Mouse (Mus musculus) midbrain, embryonic 13.5 days (tissue): ENCODE measurements around the gene Cenpu. TPM values are rescaled to one million over a fixed set of nuclear protein-coding genes. Genes with fewer than 3 reads are reported as not detected.

Source experiments
- ATAC-seq: fragments of 200-750 bp; cut with Nextera tagmentation; 2 replicates; pipeline ENCODE4 v1.8.0; 2017; ENCODE audit warnings: mild to moderate bottlenecking, moderate TSS enrichment, moderate library complexity
- H3K27ac ChIP-seq: fragments of 300-500 bp; sonication (generic); 2 replicates; pipeline ENCODE4 v1.5.1; 2015; ENCODE audit warnings: inconsistent platforms, mild to moderate bottlenecking, moderate library complexity
- H3K27me3 ChIP-seq: fragments of 300-500 bp; sonication (generic); 2 replicates; pipeline ENCODE4 v1.6.1; 2015; ENCODE audit warnings: mild to moderate bottlenecking, inconsistent platforms
- H3K36me3 ChIP-seq: fragments of 300-500 bp; sonication (generic); 2 replicates; pipeline ENCODE4 v1.6.1; 2015; ENCODE audit warnings: mild to moderate bottlenecking, inconsistent platforms
- H3K4me1 ChIP-seq: fragments of 300-500 bp; sonication (generic); replicated peaks from 2 replicates; pipeline ENCODE4 v1.6.1; 2015; ENCODE audit warnings: inconsistent platforms
- H3K4me2 ChIP-seq: fragments of 300-500 bp; sonication (generic); replicated peaks from 2 replicates; pipeline ENCODE4 v1.6.1; 2015; ENCODE audit warnings: moderate library complexity, mild to moderate bottlenecking, inconsistent platforms
- H3K4me3 ChIP-seq: fragments of 300-500 bp; sonication (generic); replicated peaks from 2 replicates; pipeline ENCODE4 v1.5.1; 2015; ENCODE audit warnings: mild to moderate bottlenecking, inconsistent platforms
- H3K9ac ChIP-seq: fragments of 300-500 bp; sonication (generic); replicated peaks from 2 replicates; pipeline ENCODE4 v1.6.1; 2015; ENCODE audit warnings: mild to moderate bottlenecking, inconsistent platforms
- H3K9me3 ChIP-seq: fragments of 300-500 bp; sonication (generic); 2 replicates; pipeline ENCODE4 v1.6.1; 2016; ENCODE audit warnings: mild to moderate bottlenecking, inconsistent platforms
- WGBS: fragments of 180-500 bp; shearing (Covaris S2); methylation state at CpG from one replicate; pipeline ENCODE4 v1.1.7; 2015; 5-methylcytosine and 5-hydroxymethylcytosine counted together
- polyA plus RNA-seq: library from polyadenylated mRNA; unstranded; fragments of >200 nt; fragmentation: Nextera tagmentation; extraction: Ambion mirVana; gene quantifications from 2 replicates; pipeline ENCODE4 v1.2.1, GENCODE M21; 2015

The Cenpu gene
- polyA plus RNA-seq, 1 experiment from 2014 or later, result 13.6 TPM

- peaks cover 4% of the 10 kb centered on the region; the same call in 1 of the 2 replicates for H3K4me1 ChIP-seq
- H3K4me3 ChIP-seq, result no peak overlapping the region
- H3K9ac ChIP-seq, result no peak overlapping the region
- H3K36me3 ChIP-seq, result no peaks in the 10 kb centered on the region; the same call in none of the 2 replicates
- no peak overlapping the region for H3K4me2 ChIP-seq
- ATAC-seq, result 0 out of 2 replicates have a peak, but pooled peaks have one; percentile 34
- H3K27ac ChIP-seq, result no peak overlapping the region
- 75% methylated on average over 10 of the region's 10 CpGs for WGBS
- no peaks in the 10 kb centered on the region for H3K9me3 ChIP-seq
- no peaks in the 10 kb centered on the region for H3K27me3 ChIP-seq
Observed at GRCm38 (mm10) chr8:46526821-46527220, 25.0 kb upstream of the Cenpu start.

- Histone ChIP-seq H3K4me2 (no peak overlapping the region), H3K27me3 (no peaks in the 10 kb centered on the region), H3K9ac (no peak overlapping the region), H3K4me1 (peaks cover 4% of the 10 kb centered on the region; the same call in 1 of the 2 replicates), H3K27ac (no peak overlapping the region), H3K9me3 (no peaks in the 10 kb centered on the region), H3K4me3 (no peak overlapping the region), H3K36me3 (no peaks in the 10 kb centered on the region; the same call in none of the 2 replicates)
- ATAC-seq, result no peak
- 88% methylated on average over 4 of the region's 4 CpGs for WGBS
Observed at GRCm38 (mm10) chr8:46529508-46529907, 22.3 kb upstream of the Cenpu start.

DNA sequence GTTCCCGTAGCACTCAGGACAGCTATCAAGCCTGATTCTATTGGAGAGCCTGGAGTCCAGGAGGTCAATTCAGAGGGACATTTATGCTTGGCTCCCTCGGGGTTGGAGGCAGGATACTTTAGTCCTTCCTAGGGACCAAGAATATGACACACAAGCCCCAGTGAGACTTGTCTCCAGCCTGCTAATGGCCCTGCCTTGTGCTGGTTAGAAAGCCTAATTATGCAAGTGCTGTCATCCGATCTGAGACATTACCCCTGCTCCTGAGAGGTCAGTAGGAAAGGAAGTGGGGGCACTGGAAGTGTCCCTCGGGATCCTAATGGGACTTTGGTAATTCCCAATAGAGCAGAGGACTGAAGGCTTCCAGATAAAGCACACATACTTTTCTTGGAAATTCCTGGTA, 21.3 kb upstream of the Cenpu start:
- Histone ChIP-seq H3K9ac (no peak overlapping the region), H3K4me3 (no peak overlapping the region), H3K27me3 (no peaks in the 10 kb centered on the region), H3K4me2 (no peak overlapping the region), H3K36me3 (peaks cover 6% of the 10 kb centered on the region; the same call in 1 of the 2 replicates), H3K9me3 (no peaks in the 10 kb centered on the region), H3K27ac (no peak overlapping the region), H3K4me1 (peaks cover 4% of the 10 kb centered on the region; the same call in 1 of the 2 replicates)
- no peak for ATAC-seq
- WGBS, result 65% methylated on average over 4 of the region's 4 CpGs

GRCm38 (mm10) chr8:46533926-46534325, 17.9 kb upstream of the Cenpu start:
- WGBS, result 91% methylated on average over 7 of the region's 7 CpGs
- H3K4me1 ChIP-seq, result no peaks in the 10 kb centered on the region
- ATAC-seq, result no peak
- no peaks in the 10 kb centered on the region for H3K27me3 ChIP-seq
- 0 out of 2 replicates have a peak, but pooled peaks cover 6% of the 10 kb centered on the region for H3K36me3 ChIP-seq
- no peak overlapping the region for H3K27ac ChIP-seq
- no peak overlapping the region for H3K4me3 ChIP-seq
- no peak overlapping the region for H3K9ac ChIP-seq
- no peaks in the 10 kb centered on the region for H3K9me3 ChIP-seq
- no peak overlapping the region for H3K4me2 ChIP-seq

DNA sequence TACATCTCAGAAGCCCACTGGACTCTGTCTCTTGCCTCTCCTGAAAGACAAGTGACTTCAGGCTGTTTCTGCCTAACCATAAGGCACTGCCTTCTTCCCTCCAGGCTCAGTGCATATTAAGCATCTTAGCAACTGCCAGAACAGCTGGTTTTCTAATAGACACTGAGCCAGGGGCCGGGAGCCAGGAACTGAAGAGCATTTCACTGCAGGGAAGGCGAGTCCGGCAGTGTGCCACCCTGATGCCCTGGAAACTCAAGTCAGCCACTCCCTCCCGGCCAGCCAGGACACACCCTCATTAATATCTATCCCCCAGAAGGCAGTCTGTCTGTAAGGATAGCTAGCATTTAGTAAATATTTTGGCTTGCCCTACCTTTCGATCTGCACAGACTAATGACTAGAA, 12.1 kb upstream of the Cenpu start:
- no peak for ATAC-seq
- H3K4me1 ChIP-seq, result no peaks in the 10 kb centered on the region; the same call in 1 of the 2 replicates
- H3K9ac ChIP-seq, result 0 out of 2 replicates have a peak overlapping the region, but pooled peaks have one; percentile 16
- H3K36me3 ChIP-seq, result 0 out of 2 replicates have a peak, but pooled peaks cover 5% of the 10 kb centered on the region
- H3K27ac ChIP-seq, result no peak overlapping the region
- H3K9me3 ChIP-seq, result no peaks in the 10 kb centered on the region
- 61% methylated on average over 5 of the region's 5 CpGs for WGBS
- H3K4me2 ChIP-seq, result no peak overlapping the region
- no peak overlapping the region for H3K4me3 ChIP-seq
- no peaks in the 10 kb centered on the region for H3K27me3 ChIP-seq

DNA sequence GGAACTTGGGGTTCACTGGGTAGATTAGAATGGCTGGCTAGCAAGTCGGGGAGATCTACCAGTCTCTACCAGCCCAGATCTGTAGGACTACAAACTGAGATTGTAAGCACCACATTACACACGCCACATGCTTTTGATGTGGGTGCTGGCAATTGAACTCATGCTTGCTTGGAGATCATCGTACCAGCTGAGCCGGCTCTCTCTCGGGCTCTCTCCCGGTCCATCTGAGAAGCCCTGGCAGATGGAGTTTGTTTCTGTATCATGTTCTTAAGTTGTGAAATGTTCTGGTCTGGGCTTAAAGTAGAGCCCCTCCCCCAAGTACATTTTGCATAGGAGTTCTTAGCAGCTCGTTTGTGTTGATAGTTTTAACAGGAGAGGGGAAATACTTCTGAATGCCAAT, 8.6 kb upstream of the Cenpu start:
- Histone ChIP-seq H3K4me2 (no peak overlapping the region), H3K9ac (no peak overlapping the region), H3K4me1 (no peaks in the 10 kb centered on the region; the same call in 1 of the 2 replicates), H3K27ac (no peak overlapping the region), H3K9me3 (no peaks in the 10 kb centered on the region), H3K36me3 (no peaks in the 10 kb centered on the region), H3K4me3 (no peak overlapping the region), H3K27me3 (no peaks in the 10 kb centered on the region)
- WGBS, result 88% methylated on average over 7 of the region's 7 CpGs
- no peak for ATAC-seq

GRCm38 (mm10) chr8:46543662-46544061, 8.2 kb upstream of the Cenpu start:
- Histone ChIP-seq H3K4me3 (no peak overlapping the region), H3K27me3 (no peaks in the 10 kb centered on the region), H3K4me1 (no peaks in the 10 kb centered on the region; the same call in 1 of the 2 replicates), H3K4me2 (no peak overlapping the region), H3K9ac (no peak overlapping the region), H3K36me3 (no peaks in the 10 kb centered on the region), H3K27ac (no peak overlapping the region), H3K9me3 (no peaks in the 10 kb centered on the region)
- no peak for ATAC-seq
- WGBS, result 78% methylated on average over 6 of the region's 6 CpGs

DNA sequence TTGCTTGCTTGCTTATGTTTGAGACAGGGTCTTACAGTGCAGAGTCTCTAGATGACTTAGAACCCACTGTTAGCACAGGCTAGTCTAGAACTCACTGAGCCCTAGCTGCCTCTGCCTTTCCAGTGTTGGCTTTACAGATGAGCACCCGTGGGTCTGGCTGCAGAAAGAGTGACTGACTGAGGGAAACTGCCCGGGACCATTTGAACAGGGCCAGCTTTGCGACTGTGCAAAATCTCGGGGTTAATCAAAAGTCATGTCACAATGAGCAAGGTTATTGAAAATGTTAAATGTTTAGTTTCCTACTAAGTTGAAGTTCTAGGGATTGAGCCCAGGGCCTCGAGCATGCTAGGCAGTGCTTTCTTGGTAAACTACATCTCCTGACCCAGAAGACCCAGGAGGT, 6.0 kb upstream of the Cenpu start:
- Histone ChIP-seq H3K9ac (no peak overlapping the region), H3K27ac (no peak overlapping the region), H3K4me3 (no peak overlapping the region), H3K9me3 (no peaks in the 10 kb centered on the region), H3K4me1 (no peaks in the 10 kb centered on the region), H3K4me2 (no peak overlapping the region), H3K27me3 (no peaks in the 10 kb centered on the region), H3K36me3 (no peaks in the 10 kb centered on the region)
- no peak for ATAC-seq
- 90% methylated on average over 5 of the region's 5 CpGs for WGBS

DNA sequence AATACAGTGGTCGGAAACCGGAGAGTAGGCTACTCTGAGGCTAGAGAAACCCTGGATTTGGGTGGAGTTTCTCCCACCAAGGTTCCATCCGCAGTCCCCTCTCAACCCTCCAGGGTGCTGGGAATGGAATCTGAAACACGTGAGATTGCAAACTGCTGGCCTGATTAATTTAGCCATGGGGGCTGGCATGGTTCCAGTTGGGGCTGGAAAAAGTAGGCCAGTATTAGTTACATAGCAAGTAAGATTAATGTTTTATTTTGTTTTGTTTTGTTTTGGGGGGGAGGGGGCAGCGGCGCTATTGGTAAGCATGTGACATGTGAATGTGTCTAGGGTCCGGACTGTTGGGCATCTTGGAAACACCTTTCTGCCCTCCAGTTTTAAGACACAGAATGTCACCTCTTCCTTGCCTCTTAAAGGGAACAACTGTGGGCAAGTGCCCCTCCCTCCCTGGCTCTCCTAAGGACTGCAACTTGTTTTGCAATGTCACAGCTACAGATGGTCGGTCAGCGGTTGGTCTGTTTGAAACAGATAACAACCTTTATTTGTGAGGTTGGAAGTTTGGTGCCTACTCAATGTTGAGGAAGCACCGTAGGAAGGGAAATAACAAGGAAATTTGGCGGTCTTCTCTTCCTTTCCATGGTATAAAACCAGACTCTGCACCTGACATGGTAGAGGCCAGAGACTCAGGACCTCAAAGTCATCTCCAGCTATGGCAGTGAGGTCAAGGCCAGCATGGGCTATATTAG, 5.2 kb upstream of the Cenpu start:
- H3K4me2 ChIP-seq, result no peak overlapping the region
- no peaks in the 10 kb centered on the region for H3K27me3 ChIP-seq
- H3K9me3 ChIP-seq, result no peaks in the 10 kb centered on the region
- H3K4me1 ChIP-seq, result 0 out of 2 replicates have a peak, but pooled peaks cover 3% of the 10 kb centered on the region
- H3K4me3 ChIP-seq, result no peak overlapping the region
- no peak overlapping the region for H3K9ac ChIP-seq
- no peaks in the 10 kb centered on the region for H3K36me3 ChIP-seq
- WGBS, result 81% methylated on average over 11 of the region's 11 CpGs
- no peak overlapping the region for H3K27ac ChIP-seq
- no peak for ATAC-seq

GRCm38 (mm10) chr8:46547245-46547644, 4.6 kb upstream of the Cenpu start:
- no peak overlapping the region for H3K4me3 ChIP-seq
- H3K4me2 ChIP-seq, result no peak overlapping the region
- no peaks in the 10 kb centered on the region for H3K9me3 ChIP-seq
- H3K27ac ChIP-seq, result no peak overlapping the region
- no peak overlapping the region for H3K9ac ChIP-seq
- ATAC-seq, result no peak
- no peaks in the 10 kb centered on the region for H3K27me3 ChIP-seq
- WGBS, result 50% methylated on average over 4 of the region's 4 CpGs
- H3K36me3 ChIP-seq, result no peaks in the 10 kb centered on the region
- peaks cover 5% of the 10 kb centered on the region for H3K4me1 ChIP-seq

GRCm38 (mm10) chr8:46550058-46550457, 1.8 kb upstream of the Cenpu start:
- Histone ChIP-seq H3K27me3 (no peaks in the 10 kb centered on the region), H3K9me3 (no peaks in the 10 kb centered on the region), H3K27ac (no peak overlapping the region), H3K4me3 (no peak overlapping the region), H3K4me2 (no peak overlapping the region), H3K9ac (no peak overlapping the region), H3K4me1 (peaks cover 13% of the 10 kb centered on the region), H3K36me3 (no peaks in the 10 kb centered on the region)
- no peak for ATAC-seq
- WGBS, result 89% methylated on average over 8 of the region's 8 CpGs

- WGBS, result 53% methylated on average over 4 of the region's 4 CpGs
- no peak for ATAC-seq
- no peak overlapping the region for H3K27ac ChIP-seq
Observed at GRCm38 (mm10) chr8:46551029-46551428, 799 bp upstream of the Cenpu start.

More at GRCm38 (mm10) chr8:46551029-46551428, 799 bp upstream of the Cenpu start:
- H3K4me1 ChIP-seq, result peaks cover 13% of the 10 kb centered on the region
- H3K9me3 ChIP-seq, result no peaks in the 10 kb centered on the region
- H3K9ac ChIP-seq, result no peak overlapping the region; the same call in 1 of the 2 replicates
- no peaks in the 10 kb centered on the region for H3K36me3 ChIP-seq
- peak overlapping the region; percentile 56 for H3K4me2 ChIP-seq
- no peaks in the 10 kb centered on the region for H3K27me3 ChIP-seq
- peak overlapping the region; percentile 58 for H3K4me3 ChIP-seq
